Mouse (Mus musculus) monocyte, adult 2 months (primary cell): ENCODE data around the gene Gm20662.

Source experiments
- DNase-seq, 2 experiments: peaks; one replicate each; pipeline ENCODE4 v3.0.0; 2022; ENCODE audit warnings: low spot score in 2 of 2, low read depth in 1 of 2

The Gm20662 gene

DNA sequence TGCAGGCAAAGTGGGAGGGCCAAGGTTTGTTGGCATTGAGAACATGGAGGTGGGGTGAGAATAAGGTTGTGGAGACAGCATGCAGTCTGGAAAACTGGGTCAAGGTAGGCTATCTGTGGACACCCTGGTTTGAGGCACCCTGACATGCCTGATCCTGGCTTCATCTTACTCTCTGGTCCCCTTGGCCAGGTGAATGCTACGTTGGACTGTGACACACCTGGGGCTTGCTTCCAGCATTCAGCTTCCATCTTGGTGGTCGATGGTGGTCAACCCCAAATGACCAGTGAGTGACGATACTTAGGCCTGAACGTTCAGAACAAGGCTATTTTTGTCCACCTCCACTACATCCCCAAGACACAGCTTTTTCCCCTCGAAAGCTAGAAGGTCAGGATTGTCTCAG is at the start of gene Gm20662:
Gm20662 (plus strand) TSS at position 301 of the 400 bp plus-strand sequence.
- DNase-seq: no peak

DNA sequence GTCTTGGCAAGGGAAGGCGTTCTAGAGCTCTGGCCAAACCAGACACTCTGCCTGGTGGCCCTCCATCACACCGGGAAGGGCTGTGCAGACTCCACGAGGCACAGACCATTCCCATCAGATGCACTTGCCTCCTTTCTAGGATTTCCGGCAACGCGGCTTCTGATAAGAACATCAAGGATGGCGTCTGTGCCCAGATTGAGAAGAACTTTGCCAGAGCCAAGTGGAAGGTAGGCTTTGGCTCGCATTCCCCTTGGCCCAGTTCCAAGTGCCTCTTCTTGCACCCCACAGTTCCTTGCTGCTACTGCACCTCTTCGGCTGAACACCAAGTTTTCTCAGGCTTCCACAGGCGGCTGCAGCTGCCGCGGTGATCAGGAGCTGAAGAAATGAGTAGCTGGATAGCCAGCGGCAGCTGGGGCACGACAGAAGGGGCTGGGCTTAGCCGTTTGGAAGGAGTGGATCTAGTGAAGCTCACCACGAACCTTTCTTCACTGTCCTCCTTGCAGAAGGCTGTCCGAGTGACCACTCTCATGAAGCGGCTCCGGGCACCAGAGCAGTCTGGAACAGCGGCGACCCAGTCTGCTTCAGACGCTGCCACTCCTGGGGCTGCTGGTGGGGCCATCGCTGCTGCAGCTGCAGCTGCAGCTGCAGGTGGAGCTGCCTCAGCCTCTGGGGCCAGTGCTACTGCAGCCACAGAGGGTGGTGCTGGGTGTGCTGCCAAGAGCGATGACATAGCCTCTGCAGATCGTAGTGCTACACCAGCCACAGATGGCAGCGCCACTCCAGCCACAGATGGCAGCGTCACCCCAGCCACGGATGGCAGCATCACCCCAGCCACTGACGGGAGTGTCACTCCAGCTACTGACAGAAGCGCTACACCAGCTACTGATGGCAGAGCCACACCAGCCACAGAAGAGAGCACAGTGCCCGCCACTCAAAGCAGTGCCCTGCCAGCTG is 48.6 kb upstream of the Gm20662 start:
- no peak for DNase-seq

DNA sequence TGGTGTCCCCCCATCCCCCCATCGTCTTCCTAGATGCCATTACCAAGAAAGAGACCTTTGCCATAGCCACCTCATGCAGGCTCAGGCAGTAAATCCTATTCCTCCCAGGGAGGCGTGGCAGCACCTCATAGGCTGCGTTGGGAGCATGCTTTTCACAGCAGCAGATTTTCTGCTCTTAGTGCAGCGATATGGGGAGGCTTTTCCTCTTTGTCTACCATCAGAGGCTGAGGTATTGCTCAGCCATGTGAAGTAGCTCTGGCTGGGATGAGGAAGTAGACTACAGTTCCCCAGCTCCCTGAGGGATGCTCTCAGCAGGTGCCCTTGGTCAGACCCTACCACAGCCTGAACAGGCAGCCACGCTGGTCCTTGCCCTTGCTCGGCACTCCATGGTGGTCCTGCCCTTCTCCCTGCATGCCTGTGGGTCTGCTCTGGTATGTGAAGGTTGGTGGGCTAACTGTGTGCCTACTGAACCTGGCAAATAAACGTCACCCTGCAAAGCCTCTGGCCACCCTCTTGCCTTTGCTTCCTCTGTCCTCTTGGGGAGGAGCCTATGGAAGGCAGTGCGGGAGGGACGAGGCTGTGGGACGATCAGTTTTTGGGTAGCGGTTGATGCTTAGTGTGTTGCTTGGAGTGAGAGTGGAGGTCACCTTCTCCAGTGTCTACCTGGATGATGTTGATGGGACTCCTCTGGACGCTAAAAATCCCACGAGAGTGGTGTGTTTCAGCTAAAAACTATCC is 46.8 kb upstream of the Gm20662 start:
- DNase-seq: no peak

DNA sequence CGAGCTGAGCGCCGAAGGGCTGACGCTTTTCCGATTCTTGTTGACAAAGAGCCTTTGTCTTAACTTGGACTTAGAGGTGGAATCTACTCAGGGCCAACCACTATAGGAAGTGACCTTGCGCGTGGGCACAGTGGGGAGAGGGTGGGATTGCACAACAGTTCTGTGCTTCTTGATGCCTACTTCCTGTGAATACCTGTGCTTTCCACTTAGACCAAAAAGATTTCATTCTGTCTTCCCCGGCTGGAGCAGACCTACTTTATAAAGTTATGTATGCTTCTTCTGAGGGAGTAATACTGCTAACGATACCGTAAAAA is 46.3 kb upstream of the Gm20662 start, which contains the start of gene Traip:
Traip (plus strand) TSS at position 215 of the 314 bp plus-strand sequence.
- DNase-seq: no peak

DNA sequence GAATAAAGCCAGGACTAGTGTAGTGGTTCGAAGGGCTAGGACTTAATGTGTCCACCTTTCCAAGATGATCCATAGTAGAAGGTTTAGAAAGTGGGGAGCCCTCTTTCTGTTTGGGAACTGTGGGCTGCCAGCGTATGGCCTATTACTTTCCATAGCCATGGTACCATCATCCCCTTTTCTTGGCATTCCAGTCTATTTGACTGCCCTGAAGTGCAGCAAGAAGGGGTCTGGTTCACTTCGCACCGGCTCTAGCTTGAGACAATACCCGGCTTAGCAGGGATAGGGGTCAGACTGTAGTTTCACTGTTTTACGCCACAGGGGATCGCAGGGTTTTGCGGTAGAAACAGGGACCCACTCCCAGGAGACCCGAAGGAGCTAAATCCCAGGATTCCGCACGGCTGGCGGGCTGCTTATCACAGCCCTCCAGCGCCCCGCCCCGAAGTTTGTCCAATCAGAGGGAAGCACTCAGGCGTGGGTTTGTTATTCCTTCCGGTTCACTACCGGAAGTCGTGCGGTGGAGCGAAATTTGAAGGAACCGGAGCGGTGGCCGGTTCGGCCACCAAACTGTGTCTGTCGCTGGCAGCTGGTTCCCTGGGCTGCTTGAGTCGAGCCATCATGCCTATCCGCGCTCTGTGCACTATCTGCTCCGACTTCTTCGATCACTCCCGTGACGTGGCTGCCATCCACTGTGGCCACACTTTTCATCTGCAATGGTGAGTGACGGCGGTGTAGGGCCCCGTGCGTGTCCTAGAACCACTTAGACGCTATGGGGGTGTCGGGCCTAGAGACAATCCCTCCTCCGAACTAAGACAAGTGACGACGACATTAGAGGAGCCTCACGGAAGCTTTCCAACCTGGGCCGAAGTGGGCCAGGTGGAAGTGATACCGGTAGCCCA is 45.4 kb upstream of the Gm20662 start:
- DNase-seq: peak; percentile 42 to 72

DNA sequence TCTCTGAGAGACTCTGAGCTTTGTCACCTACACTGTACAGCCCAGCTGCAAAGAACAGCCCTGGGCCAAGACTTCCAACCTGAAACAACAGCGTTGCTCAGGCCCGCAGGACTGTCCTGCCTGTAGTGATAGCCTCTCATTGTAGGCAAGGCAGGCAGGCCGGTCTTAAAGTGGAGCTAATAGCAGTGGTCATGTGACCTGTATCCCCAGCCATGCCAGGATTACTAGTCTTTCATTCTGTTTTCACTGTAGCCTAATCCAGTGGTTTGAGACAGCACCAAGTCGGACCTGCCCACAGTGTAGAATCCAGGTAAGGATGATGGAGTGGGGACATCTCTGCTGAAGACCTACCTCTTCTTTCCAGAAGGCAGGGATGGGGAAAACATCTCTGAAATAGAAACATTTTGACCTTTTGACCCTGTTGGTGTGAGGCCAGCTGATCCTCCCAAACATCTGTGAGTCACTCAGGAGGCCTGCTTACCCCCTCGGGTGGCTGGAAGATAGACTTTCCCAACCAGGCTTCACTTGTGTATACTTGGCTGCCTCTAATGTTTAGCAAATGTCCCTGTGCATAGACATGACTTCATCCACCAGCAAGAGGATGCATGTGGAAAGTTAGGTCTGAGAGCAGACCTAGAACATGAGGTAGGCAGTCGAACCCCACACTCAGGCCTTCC is 40.4 kb upstream of the Gm20662 start:
- DNase-seq: no peak

DNA sequence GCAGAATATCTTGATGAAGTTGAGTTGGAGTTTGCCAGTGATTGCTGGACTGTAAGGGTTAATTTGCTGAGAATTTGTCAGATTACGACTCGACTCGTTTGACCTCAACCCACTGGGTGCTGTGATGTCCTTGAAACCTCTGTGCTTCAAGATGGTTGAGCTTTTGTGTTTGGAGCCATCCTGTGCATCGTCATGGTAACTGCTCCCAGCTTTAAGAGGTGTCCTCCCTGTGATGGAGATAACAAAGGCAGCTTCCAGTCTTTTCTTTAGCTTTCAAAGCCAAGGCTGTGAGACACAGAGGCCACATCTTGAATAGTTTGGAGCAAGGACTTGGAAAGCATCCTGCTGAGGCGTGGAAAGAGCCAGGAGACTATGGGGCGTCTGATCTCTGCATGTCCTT is 39.0 kb upstream of the Gm20662 start:
- no peak for DNase-seq

DNA sequence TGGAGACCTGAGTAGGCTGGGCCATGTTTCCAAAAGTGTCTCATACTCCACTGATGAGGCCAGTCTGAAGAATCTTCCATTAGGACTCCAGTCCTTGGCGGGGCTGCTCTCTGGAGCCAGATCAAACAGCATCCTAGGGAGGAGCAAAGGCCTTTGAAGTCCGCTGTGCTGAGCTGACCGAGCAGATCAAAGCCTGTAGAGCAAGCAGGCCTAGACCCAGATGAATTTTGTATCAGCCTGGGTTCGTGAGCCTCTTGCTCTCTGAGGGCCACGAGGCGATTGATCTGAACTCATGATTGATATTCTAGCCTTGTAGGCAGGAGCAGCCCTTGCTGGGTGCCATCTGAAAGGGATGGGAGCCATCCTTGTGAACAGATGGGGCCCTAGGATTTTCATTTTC is 36.3 kb upstream of the Gm20662 start:
- no peak for DNase-seq

DNA sequence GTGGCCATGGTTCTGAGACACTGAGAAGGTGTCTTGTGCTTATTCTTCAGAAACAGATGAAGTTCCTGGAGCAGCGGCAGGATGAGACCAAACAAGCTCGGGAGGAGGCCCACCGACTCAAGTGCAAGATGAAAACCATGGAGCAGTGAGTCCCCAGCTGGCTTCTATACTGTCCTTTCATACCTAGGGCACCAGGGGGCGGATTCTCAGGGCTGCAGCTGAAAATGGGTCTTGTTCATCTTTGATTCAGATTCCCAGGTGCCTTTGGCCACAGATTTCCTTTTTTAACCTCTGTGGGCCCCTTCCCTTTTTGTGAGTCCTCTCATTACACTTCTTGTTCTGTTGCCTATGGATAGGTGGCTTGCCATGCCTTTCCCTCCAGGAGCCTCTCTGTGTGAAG is 35.2 kb upstream of the Gm20662 start:
- DNase-seq: no peak

DNA sequence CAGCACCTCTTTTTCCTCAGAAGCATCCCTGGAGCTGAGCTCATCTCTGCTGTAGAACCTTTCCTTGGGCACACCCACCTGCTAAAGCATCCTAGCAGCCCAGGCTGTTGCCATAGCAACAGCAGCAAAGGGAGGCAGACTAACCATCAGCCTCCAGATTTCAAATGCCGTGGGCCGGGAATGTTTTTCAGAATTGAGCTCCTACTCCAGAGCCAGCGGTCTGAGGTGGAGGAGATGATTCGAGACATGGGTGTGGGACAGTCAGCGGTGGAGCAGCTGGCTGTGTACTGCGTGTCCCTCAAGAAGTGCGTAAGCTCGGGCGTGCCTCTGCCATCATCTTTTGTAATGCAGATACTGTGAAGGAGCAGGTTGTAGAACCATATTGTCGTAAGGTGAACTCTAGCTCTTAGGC is 34.8 kb upstream of the Gm20662 start:
- no peak for DNase-seq

DNA sequence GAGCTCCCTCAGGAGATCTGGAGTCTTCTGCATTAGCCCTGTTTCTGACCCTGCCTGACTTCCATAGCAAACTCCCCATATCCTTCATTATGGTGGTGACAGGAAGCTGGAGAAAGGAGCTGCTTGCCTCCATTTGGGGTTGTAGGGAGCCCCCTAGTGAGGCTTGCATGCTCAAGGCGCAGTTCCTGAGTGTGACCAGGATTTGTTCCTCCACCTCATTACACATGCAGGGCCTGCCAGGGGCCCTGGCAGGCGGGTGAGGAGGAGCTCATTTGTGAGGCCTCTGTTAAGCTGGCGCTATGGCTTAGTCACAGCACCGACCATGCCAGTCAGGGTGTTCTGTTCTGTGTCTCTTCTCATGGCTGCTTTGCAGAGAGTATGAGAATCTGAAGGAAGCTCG is 34.3 kb upstream of the Gm20662 start:
- DNase-seq: no peak

DNA sequence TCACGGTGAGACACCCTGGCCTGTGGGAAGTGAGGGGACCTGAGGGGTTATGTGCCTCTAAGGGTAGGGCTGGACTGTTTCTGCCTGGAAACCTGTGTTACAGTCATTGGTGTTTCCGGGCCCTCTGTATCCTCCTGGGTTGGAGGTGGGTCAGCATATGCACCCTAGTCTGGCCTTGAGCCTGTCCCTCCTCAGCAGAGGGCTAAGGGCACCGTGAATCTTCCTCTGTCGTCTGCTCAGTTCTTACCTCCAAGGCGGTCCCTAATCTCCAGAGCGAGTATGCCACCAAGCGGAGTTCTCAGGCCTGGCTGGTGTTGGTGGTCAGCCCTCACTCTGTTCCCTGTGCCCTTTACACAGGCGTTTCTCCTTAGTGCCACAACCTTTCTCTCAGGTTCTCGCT is 33.2 kb upstream of the Gm20662 start:
- DNase-seq: no peak

DNA sequence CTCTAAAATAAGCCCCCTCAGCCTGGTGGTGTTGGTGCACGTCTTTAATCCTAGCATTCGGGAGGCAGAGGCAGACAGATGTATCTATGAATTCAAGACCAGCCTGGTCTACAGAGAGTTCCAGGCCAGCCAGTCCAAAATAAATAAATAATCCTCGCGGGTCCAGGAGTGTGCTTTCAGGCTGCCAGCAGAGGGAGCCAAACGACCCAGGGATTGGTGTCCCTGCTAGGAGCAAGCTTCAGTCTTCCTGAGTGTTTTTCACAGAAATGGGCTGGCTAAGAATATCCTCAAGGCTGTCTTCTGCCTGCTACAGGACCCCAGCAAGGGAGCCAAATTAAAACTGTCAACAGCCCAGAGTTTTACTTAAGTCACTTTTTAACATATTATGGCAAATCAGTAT is 32.4 kb upstream of the Gm20662 start:
- no peak for DNase-seq

DNA sequence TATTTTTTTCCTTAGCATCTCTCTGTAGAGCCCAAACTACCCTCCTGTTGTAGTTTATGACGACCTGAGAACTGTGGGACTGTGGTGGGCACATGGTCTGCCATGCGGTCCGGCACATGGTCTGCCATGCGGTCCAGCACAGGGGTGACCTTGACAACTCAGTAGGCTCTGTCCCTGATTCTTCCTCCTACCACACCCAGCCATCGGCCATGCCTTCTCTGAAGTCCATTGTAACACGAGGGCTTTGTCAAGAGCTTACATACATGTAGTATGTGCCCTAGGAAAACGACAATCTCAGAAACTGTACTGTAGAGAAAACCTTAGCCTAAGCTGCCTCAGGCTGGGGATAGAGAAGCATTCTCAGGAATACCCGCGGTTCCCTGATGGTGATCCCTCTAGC is 31.5 kb upstream of the Gm20662 start:
- no peak for DNase-seq

DNA sequence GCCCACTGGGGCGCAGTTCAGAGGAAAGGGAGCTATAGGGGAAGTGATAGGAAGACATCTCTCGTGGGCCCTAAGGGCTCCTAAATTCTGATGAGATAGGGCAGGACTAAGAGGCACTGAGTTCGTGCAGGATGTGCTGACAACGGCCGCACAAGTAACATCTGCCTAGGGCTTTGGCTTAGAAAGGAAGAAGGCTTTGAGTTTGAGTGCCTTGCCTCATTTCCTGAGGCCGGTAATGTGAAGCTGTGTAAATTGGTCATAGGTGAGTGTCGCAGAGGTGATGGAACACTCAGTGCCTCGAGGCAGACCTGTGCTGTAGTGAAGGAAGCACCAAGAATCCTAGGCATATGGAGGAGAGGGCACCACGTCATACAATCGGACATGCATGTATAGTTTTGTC is 29.5 kb upstream of the Gm20662 start:
- DNase-seq: no peak

DNA sequence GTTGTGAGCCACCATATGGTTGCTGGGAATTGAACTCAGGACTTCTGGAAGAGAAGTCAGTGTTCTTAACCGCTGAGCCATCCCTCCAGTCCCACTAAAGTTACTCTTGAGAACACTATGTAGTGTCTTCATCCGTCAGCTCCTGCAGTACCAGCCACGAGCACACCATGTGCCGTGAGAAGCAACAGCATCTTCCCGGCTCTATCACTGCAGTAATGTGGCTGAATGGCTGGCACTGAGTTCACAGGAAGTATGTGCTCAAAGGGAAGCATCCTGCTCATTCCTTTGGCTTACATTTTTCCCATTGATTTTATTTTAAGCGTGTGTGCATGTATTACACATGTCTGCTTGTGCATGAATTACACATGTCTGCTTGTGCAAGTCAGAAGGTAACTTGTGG is 28.7 kb upstream of the Gm20662 start:
- DNase-seq: no peak

DNA sequence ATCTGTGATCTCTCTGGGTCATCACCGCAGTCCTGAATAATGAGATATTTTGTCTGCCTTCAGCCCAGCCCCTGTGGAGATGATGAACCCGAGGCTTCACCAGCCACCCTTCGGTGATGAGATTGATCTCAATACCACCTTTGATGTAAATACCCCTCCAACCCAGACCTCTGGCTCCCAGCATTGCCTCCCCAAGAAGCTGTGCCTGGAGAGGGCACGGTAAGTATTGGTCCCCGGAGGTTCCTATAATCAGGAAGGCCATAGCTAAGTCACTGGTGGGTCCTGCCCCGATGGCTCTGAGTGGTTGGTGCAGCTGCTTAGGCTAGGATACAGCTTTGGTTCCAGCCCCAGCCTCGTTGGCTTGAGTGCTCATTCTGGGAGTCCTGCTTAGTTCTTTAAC is 27.6 kb upstream of the Gm20662 start:
- DNase-seq: no peak

DNA sequence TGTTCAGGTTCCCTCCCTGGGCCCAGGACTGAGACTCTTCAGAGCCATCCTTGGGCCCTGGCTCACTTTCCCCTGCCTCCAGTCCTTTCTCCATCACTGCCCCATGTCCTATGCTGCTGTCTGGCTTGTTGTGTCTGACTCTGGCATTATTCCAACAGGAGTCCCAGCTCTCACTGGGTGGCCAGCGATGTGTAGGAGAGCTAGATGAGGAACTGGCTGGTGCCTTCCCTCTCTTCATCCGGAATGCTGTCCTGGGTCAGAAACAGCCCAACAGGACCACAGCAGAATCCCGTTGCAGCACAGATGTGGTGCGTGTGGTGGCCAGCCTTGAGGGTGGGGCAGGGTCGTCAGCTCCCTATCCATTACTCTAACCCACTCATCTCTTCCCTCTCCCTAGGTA is 25.8 kb upstream of the Gm20662 start:
- DNase-seq: no peak

DNA sequence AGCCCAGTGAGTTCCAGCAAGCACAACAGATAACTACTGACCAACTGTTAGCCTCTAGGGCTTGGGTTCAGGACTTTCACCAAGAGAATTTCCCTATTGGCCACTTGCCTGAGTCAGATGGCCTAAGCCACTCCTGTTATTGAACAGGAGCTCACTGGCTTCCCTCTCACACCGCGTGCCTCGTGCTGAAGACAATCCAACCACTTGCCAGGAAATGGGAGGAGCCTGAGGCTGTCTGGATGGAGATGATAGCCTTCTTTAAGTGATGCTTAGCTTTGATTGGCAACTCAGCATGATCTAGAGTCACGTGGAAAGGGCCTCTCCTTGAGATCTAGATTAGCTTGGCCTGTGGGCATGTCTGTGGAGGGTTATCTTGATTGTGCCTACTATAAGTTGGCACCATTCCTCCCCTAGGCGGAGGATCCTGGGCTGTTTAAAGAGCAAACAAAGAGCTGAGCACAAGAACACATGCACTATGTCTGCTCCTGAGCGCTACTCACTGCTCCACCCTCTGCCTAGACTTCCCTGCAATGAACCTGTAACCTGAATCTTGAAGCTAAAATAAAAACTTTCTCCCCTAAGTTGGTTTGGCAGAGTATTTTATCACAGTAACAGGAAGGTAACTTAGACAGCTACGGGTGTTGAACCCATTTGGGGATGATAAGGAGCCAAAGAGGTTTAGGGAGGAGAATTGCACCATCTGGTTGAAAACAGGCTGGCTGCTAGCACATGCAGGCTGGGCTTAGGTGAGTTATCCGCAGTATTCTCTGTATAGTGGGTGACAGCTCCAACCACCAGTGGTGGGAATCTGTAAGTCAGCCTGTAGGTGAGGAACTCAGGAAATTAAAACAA is 24.2 kb upstream of the Gm20662 start:
- no peak for DNase-seq
